Mouse (Mus musculus) thymus, postnatal 0 days (tissue): ENCODE data around the gene Fam69a. TPM values are rescaled to one million over a fixed set of nuclear protein-coding genes. Genes with fewer than 3 reads are reported as not detected.

Source experiments
- DNase-seq: peaks from one replicate; pipeline ENCODE4 v3.0.0-alpha.2; 2015; ENCODE audit warnings: low spot score
- polyA plus RNA-seq: library from polyadenylated mRNA; unstranded; fragments of >200 nt; fragmentation: Nextera tagmentation; extraction: Ambion mirVana; gene quantifications from 2 replicates; pipeline ENCODE4 v1.2.1, GENCODE M21; 2015

The Fam69a gene
- polyA plus RNA-seq, 1 experiment from 2014 or later, result 38.3 TPM

- DNase-seq, result no peak
Measured at GRCm38 (mm10) chr5:107863971-107864370, 122.9 kb downstream of the Fam69a start.

GRCm38 (mm10) chr5:107858963-107859362, 127.9 kb downstream of the Fam69a start:
- peak; percentile 50 for DNase-seq

Other genes with a start within 250 kb of the Fam69a start
- 0.08 TPM in 1 of 2 replicates, not detected in the other for gene Ube2d2b, start 157.0 kb downstream of the Fam69a start, polyA plus RNA-seq
- gene Evi5, start 112.0 kb downstream of the Fam69a start, polyA plus RNA-seq, result 14.9 and 15.6 TPM in 2 replicates
- 54.9 and 67.3 TPM in 2 replicates for gene Rpl5, start 86.6 kb downstream of the Fam69a start, polyA plus RNA-seq
- 263 and 271 TPM in 2 replicates for gene Mtf2, start 78.6 kb upstream of the Fam69a start, polyA plus RNA-seq
- gene Tmed5, start 145.5 kb upstream of the Fam69a start, polyA plus RNA-seq, result 72.4 and 82.3 TPM in 2 replicates
- gene Ccdc18, start 145.8 kb upstream of the Fam69a start, polyA plus RNA-seq, result 18.7 and 21.0 TPM in 2 replicates